Mouse (Mus musculus) liver, postnatal 0 days (tissue): Measurements from ENCODE around the gene N4bp2l2. TPM values are rescaled to one million over a fixed set of nuclear protein-coding genes. Genes with fewer than 3 reads are reported as not detected.

Experiments
- ATAC-seq: fragments of 200-750 bp; cut with Nextera tagmentation; 2 replicates; pipeline ENCODE4 v1.8.0; 2017; ENCODE audit warnings: mild to moderate bottlenecking, moderate library complexity
- DNase-seq: peaks from one replicate; pipeline ENCODE4 v3.0.0-alpha.2; 2016
- H3K27ac ChIP-seq: fragments of 300-500 bp; sonication (generic); 2 replicates; pipeline ENCODE4 v1.5.1; 2014; ENCODE audit warnings: antibody characterized with exemption, moderate library complexity, mild to moderate bottlenecking, low read depth
- H3K27me3 ChIP-seq: fragments of 300-500 bp; sonication (generic); 2 replicates; pipeline ENCODE4 v1.6.1; 2014; ENCODE audit warnings: low read length, control low read depth, mixed read lengths; ENCODE audit not compliant: insufficient read depth
- H3K36me3 ChIP-seq: fragments of 300-500 bp; sonication (generic); replicated peaks from 2 replicates; pipeline ENCODE4 v1.6.1; 2014; ENCODE audit warnings: mild to moderate bottlenecking, control low read depth, low read length, moderate library complexity, mixed read lengths; ENCODE audit not compliant: insufficient read depth
- H3K4me1 ChIP-seq: fragments of 300-500 bp; sonication (generic); 2 replicates; pipeline ENCODE4 v1.6.1; 2014; ENCODE audit warnings: antibody characterized with exemption, mild to moderate bottlenecking, control low read depth; ENCODE audit not compliant: insufficient read depth
- H3K4me2 ChIP-seq: fragments of 300-500 bp; sonication (generic); 2 replicates; pipeline ENCODE4 v1.6.1; 2014; ENCODE audit warnings: low read depth, mild to moderate bottlenecking, low read length, moderate library complexity, mixed read lengths
- H3K4me3 ChIP-seq: fragments of 300-500 bp; sonication (generic); 2 replicates; pipeline ENCODE4 v1.5.1; 2014; ENCODE audit warnings: low read depth, low read length
- H3K9ac ChIP-seq: fragments of 300-500 bp; sonication (generic); replicated peaks from 2 replicates; pipeline ENCODE4 v1.6.1; 2014; ENCODE audit warnings: mild to moderate bottlenecking, moderate library complexity
- H3K9me3 ChIP-seq: fragments of 300-500 bp; sonication (generic); 2 replicates; pipeline ENCODE4 v1.6.1; 2016; ENCODE audit warnings: mild to moderate bottlenecking, control low read depth, low read length, mixed read lengths
- CTCF ChIP-seq: sonication (generic); IDR thresholded peaks from 2 replicates; pipeline ENCODE4 v1.5.1; 2016; ENCODE audit warnings: antibody characterized with exemption, low read depth
- EP300 ChIP-seq: IDR thresholded peaks from 2 replicates; pipeline ENCODE4 v1.6.1; 2016; ENCODE audit warnings: antibody characterized with exemption, low read depth, mild to moderate bottlenecking
- WGBS: fragments of 180-500 bp; shearing (Covaris S2); extraction: QIAGEN DNeasy Blood & Tissue Kit; methylation state at CpG from one replicate; pipeline ENCODE4 v1.1.7; 2014; ENCODE audit not compliant: insufficient replicate concordance; 5-methylcytosine and 5-hydroxymethylcytosine counted together
- polyA plus RNA-seq: library from polyadenylated mRNA; unstranded; fragments of >200 nt; fragmentation: Nextera tagmentation; extraction: Ambion mirVana; gene quantifications from 2 replicates; pipeline ENCODE4 v1.2.1, GENCODE M21; 2015

Gene N4bp2l2
- polyA plus RNA-seq, 1 experiment from 2014 or later: 21.4 TPM

- peak; percentile 68 for DNase-seq
- WGBS: 41% methylated on average over 5 of the region's 5 CpGs
- ATAC-seq: peak; percentile 87
Measured at GRCm38 (mm10) chr5:150583622-150584336, 82.2 kb downstream of the N4bp2l2 start.

GRCm38 (mm10) chr5:150583181-150583580 is 82.8 kb downstream of the N4bp2l2 start:
- H3K4me1 ChIP-seq: peaks cover 48% of the 10 kb centered on the region
- 59% methylated on average over 5 of the region's 5 CpGs for WGBS
- H3K27ac ChIP-seq: peak overlapping the region; percentile 78
- TF ChIP-seq CTCF (no peak), EP300 (peak; percentile 26; the same call in 1 of the 2 replicates)
- no peak overlapping the region for H3K4me3 ChIP-seq
- no peak overlapping the region for H3K4me2 ChIP-seq
- H3K36me3 ChIP-seq: peaks cover 3% of the 10 kb centered on the region; the same call in 1 of the 2 replicates
- H3K9ac ChIP-seq: peak overlapping the region; percentile 18; the same call in 1 of the 2 replicates
- no peaks in the 10 kb centered on the region for H3K27me3 ChIP-seq
- ATAC-seq (no peak), DNase-seq (no peak)
- no peaks in the 10 kb centered on the region for H3K9me3 ChIP-seq

More at GRCm38 (mm10) chr5:150583622-150584336, 82.2 kb downstream of the N4bp2l2 start:
- H3K27ac ChIP-seq: peak overlapping the region; percentile 78
- H3K9me3 ChIP-seq: no peaks in the 10 kb centered on the region
- peaks cover 3% of the 10 kb centered on the region; the same call in 1 of the 2 replicates for H3K36me3 ChIP-seq
- peak; percentile 75; the same call in 1 of the 2 replicates for TF ChIP-seq EP300
- TF ChIP-seq CTCF: 0 out of 2 replicates have a peak, but pooled peaks have one; percentile 9
- no peak overlapping the region; the same call in 1 of the 2 replicates for H3K9ac ChIP-seq
- H3K4me2 ChIP-seq: peak overlapping the region; percentile 3; the same call in 1 of the 2 replicates
- no peaks in the 10 kb centered on the region for H3K27me3 ChIP-seq
- peaks cover 42% of the 10 kb centered on the region for H3K4me1 ChIP-seq
- H3K4me3 ChIP-seq: no peak overlapping the region

- Histone ChIP-seq H3K9ac (no peak overlapping the region), H3K27ac (no peak overlapping the region; the same call in 1 of the 2 replicates), H3K36me3 (no peaks in the 10 kb centered on the region; the same call in 1 of the 2 replicates), H3K27me3 (no peaks in the 10 kb centered on the region), H3K4me2 (no peak overlapping the region), H3K4me3 (no peak overlapping the region), H3K9me3 (no peaks in the 10 kb centered on the region), H3K4me1 (peaks cover 61% of the 10 kb centered on the region)
- ATAC-seq (no peak), DNase-seq (no peak)
- WGBS: 67% methylated on average over 6 of the region's 6 CpGs
- TF ChIP-seq EP300 (no peak; the same call in 1 of the 2 replicates), CTCF (no peak)
Measured at GRCm38 (mm10) chr5:150581180-150581579, 84.8 kb downstream of the N4bp2l2 start.

GRCm38 (mm10) chr5:150578613-150579171 is 87.3 kb downstream of the N4bp2l2 start:
- peak overlapping the region; percentile 86 for H3K27ac ChIP-seq
- no peaks in the 10 kb centered on the region for H3K9me3 ChIP-seq
- TF ChIP-seq EP300: peak; percentile 95
- TF ChIP-seq CTCF: no peak
- H3K27me3 ChIP-seq: no peaks in the 10 kb centered on the region
- peaks cover 6% of the 10 kb centered on the region for H3K36me3 ChIP-seq
- peak overlapping the region; percentile 52 for H3K4me2 ChIP-seq
- WGBS: 28% methylated on average over 6 of the region's 6 CpGs
- ATAC-seq: peak; percentile 85
- no peak overlapping the region for H3K4me3 ChIP-seq
- peaks cover 52% of the 10 kb centered on the region for H3K4me1 ChIP-seq
- H3K9ac ChIP-seq: peak overlapping the region; percentile 32; the same call in 1 of the 2 replicates
- DNase-seq: peak; percentile 51

GRCm38 (mm10) chr5:150576832-150577231 is 89.2 kb downstream of the N4bp2l2 start:
- no peak overlapping the region for H3K27ac ChIP-seq
- no peaks in the 10 kb centered on the region for H3K9me3 ChIP-seq
- no peak for ATAC-seq
- TF ChIP-seq EP300 (no peak), CTCF (no peak)
- no peaks in the 10 kb centered on the region for H3K27me3 ChIP-seq
- H3K9ac ChIP-seq: no peak overlapping the region
- no peak overlapping the region for H3K4me3 ChIP-seq
- no peak for DNase-seq
- peaks cover 42% of the 10 kb centered on the region for H3K4me1 ChIP-seq
- peaks cover 17% of the 10 kb centered on the region for H3K36me3 ChIP-seq
- no peak overlapping the region for H3K4me2 ChIP-seq
- WGBS: 87% methylated on average over 11 of the region's 11 CpGs

- Histone ChIP-seq H3K4me3 (no peak overlapping the region), H3K4me2 (no peak overlapping the region), H3K36me3 (peaks cover 25% of the 10 kb centered on the region), H3K27me3 (no peaks in the 10 kb centered on the region), H3K9ac (no peak overlapping the region), H3K9me3 (no peaks in the 10 kb centered on the region), H3K27ac (no peak overlapping the region), H3K4me1 (peaks cover 30% of the 10 kb centered on the region)
- DNase-seq: no peak
- 69% methylated on average over 5 of the region's 5 CpGs for WGBS
- ATAC-seq: no peak
- TF ChIP-seq EP300 (no peak), CTCF (no peak)
Measured at GRCm38 (mm10) chr5:150574885-150575284, 91.1 kb downstream of the N4bp2l2 start.
